Mouse (Mus musculus) induced T-regulatory cell, adult 2 months (primary cell): Measurements from ENCODE around the gene Ttll10.

Experiments used
- DNase-seq: peaks from one replicate; pipeline ENCODE4 v3.0.0-alpha.2; 2012; ENCODE audit warnings: low read depth

Gene Ttll10

GRCm38 (mm10) chr4:156024184-156024583 is 35.0 kb downstream of the Ttll10 start:
- DNase-seq = peak; percentile 63

GRCm38 (mm10) chr4:156023520-156023919 is 35.7 kb downstream of the Ttll10 start:
- DNase-seq = peak; percentile 74

- DNase-seq = peak; percentile 97
Measured at GRCm38 (mm10) chr4:156021942-156022419, 37.2 kb downstream of the Ttll10 start.

- DNase-seq = peak; percentile 89
Measured at GRCm38 (mm10) chr4:156021381-156021780, 37.8 kb downstream of the Ttll10 start.

GRCm38 (mm10) chr4:156019771-156020170 is 39.4 kb downstream of the Ttll10 start:
- DNase-seq = peak; percentile 63

- peak; percentile 61 for DNase-seq
Measured at GRCm38 (mm10) chr4:156014436-156014835, 44.8 kb downstream of the Ttll10 start.

- DNase-seq = peak; percentile 94
Measured at GRCm38 (mm10) chr4:156013637-156014036, 45.6 kb downstream of the Ttll10 start, which contains the start of gene Tnfrsf4. Gene Tnfrsf4, plus strand, starts transcription at chr4:156013843.

GRCm38 (mm10) chr4:156008369-156008768 is 50.8 kb downstream of the Ttll10 start:
- DNase-seq = peak; percentile 88

- peak; percentile 82 for DNase-seq
Measured at GRCm38 (mm10) chr4:156004109-156004508, 55.1 kb downstream of the Ttll10 start.

- no peak for DNase-seq
Measured at GRCm38 (mm10) chr4:155993606-155994005, 65.6 kb downstream of the Ttll10 start.

- DNase-seq = peak; percentile 99
Measured at GRCm38 (mm10) chr4:155992906-155993547, 66.2 kb downstream of the Ttll10 start.

- DNase-seq = peak; percentile 93
Measured at GRCm38 (mm10) chr4:155992241-155992905, 66.8 kb downstream of the Ttll10 start, which contains the start of the genes B3galt6 and Sdf4. Gene B3galt6, minus strand, starts transcription at chr4:155992649. Gene Sdf4, plus strand, starts transcription at chr4:155992872.

- DNase-seq = no peak
Measured at GRCm38 (mm10) chr4:155991908-155992230, 67.3 kb downstream of the Ttll10 start.

GRCm38 (mm10) chr4:155991211-155991907 is 67.9 kb downstream of the Ttll10 start:
- DNase-seq = peak; percentile 29
